Mouse (Mus musculus) left cerebral cortex, adult 6 months (tissue): ENCODE measurements around the gene Stx11. TPM values are rescaled to one million over a fixed set of nuclear protein-coding genes. Genes with fewer than 3 reads are reported as not detected.

Experiments used
- long read RNA-seq, 2 experiments: library from polyadenylated mRNA; unstranded; transcript quantifications; one replicate each; pipeline ENCODE4 v2.0.0; 2019 to 2020
- polyA plus RNA-seq: library from polyadenylated mRNA; unstranded; fragments of <200 nt; fragmentation: Nextera tagmentation; gene quantifications from 2 replicates; pipeline ENCODE4 v1.2.3, GENCODE M21; 2021

Gene Stx11
- polyA plus RNA-seq, result 0.18 TPM in 2 replicates
- long read RNA-seq, experiment 1, full-length matches to known transcripts, result 1 of 2 reads
- long read RNA-seq, experiment 1, partial matches to known transcripts, result 0 of 2 reads
- long read RNA-seq, experiment 1, other reads (novel, unspliced or antisense), result 1 of 2 reads
- long read RNA-seq, experiment 2, result 0 reads

GRCm38 (mm10) chr10:12964151-12965075, at the start of gene Stx11:
TSS of gene Stx11 (minus strand) at chr10:12964298.

GRCm38 (mm10) chr10:13005043-13005442, 40.9 kb upstream of the Stx11 start, which contains the start of gene Sf3b5:
TSS of gene Sf3b5 (plus strand) at chr10:13005343.

Other genes starting within 250 kb of the Stx11 start
- gene Utrn, start 94.9 kb downstream of the Stx11 start, polyA plus RNA-seq, result 11.6 and 11.7 TPM in 2 replicates
- 54.0 and 65.1 TPM in 2 replicates for gene Sf3b5, start 41.0 kb upstream of the Stx11 start, polyA plus RNA-seq
- gene Plagl1, start 96.2 kb upstream of the Stx11 start, polyA plus RNA-seq, result 8.5 and 13.8 TPM in 2 replicates
- not detected in 2 replicates for gene Zc2hc1b, start 213.7 kb upstream of the Stx11 start, polyA plus RNA-seq
- gene Ltv1, start 228.9 kb upstream of the Stx11 start, polyA plus RNA-seq, result 15.9 and 17.5 TPM in 2 replicates